In genomic region chr15:41951276-41951675, GRCm38 (mm10) we compare ENCODE assay signal across 8 mouse cellular contexts.
DNase-seq lines count a peak whose midpoint lies in the region; ATAC-seq and TF ChIP-seq lines count a peak whose summit lies in the region.

No protein-coding gene starts in this region.

- H3K36me3 ChIP-seq in forebrain, embryonic 14.5 days (ENCODE audit: control insufficient read depth, insufficient read depth, low read length), result no peaks in the 10 kb centered on the region
- H3K36me3 ChIP-seq in forebrain, embryonic 15.5 days, result no peaks in the 10 kb centered on the region

- intact Hi-C loops in left cerebral cortex, postnatal 4 days (cut with DNase I), result no loop called here

- no peak overlapping the region for H3K4me2 ChIP-seq in forebrain, embryonic 14.5 days (ENCODE audit: low read length)
- no peak overlapping the region for H3K4me2 ChIP-seq in forebrain, embryonic 15.5 days (replicated peaks)

- ATAC-seq in forebrain, embryonic 14.5 days, result no peak
- ATAC-seq in forebrain, embryonic 15.5 days (replicated peaks), result no peak
- ATAC-seq in monocyte, adult 5-6 weeks (replicated peaks; ENCODE audit: insufficient number of reproducible peaks, low FRiP score, low TSS enrichment, poor library complexity, severe bottlenecking), result no peak

- H3K4me3 ChIP-seq in forebrain, embryonic 14.5 days (ENCODE audit: low read depth, low read length), result no peak overlapping the region
- no peak overlapping the region for H3K4me3 ChIP-seq in forebrain, embryonic 15.5 days
- H3K4me3 ChIP-seq in lung, adult 2 months (replicated peaks; ENCODE audit: extremely low read depth, low read depth, low read length), result no peak overlapping the region

- 82% methylated on average over 5 of the region's 5 CpGs for WGBS in forebrain, embryonic 14.5 days
- 83% methylated on average over 5 of the region's 5 CpGs for WGBS in forebrain, embryonic 15.5 days
- 66% methylated on average over 5 of the region's 5 CpGs for WGBS in lung, adult 2 months

- TF ChIP-seq CTCF in lung, adult 2 months (IDR thresholded peaks at IDR 0.05; ENCODE audit: insufficient read depth, low read length), result peak; percentile 41

- H3K9ac ChIP-seq in forebrain, embryonic 14.5 days (ENCODE audit: low read length), result no peak overlapping the region
- no peak overlapping the region for H3K9ac ChIP-seq in forebrain, embryonic 15.5 days (replicated peaks)

- H3K27me3 ChIP-seq in forebrain, embryonic 14.5 days (replicated peaks; ENCODE audit: control insufficient read depth, insufficient read depth, low read length), result no peaks in the 10 kb centered on the region
- H3K27me3 ChIP-seq in forebrain, embryonic 15.5 days, result no peaks in the 10 kb centered on the region

- H3K27ac ChIP-seq in forebrain, embryonic 14.5 days (ENCODE audit: low read depth, low read length), result no peak overlapping the region
- H3K27ac ChIP-seq in forebrain, embryonic 15.5 days (replicated peaks), result no peak overlapping the region

- H3K4me1 ChIP-seq in forebrain, embryonic 14.5 days (ENCODE audit: control insufficient read depth, insufficient read depth, low read length), result no peaks in the 10 kb centered on the region
- H3K4me1 ChIP-seq in forebrain, embryonic 15.5 days, result no peaks in the 10 kb centered on the region
- H3K4me1 ChIP-seq in lung, adult 2 months (ENCODE audit: control insufficient read depth, insufficient read depth, low read length), result no peaks in the 10 kb centered on the region

- TF ChIP-seq POLR2A in lung, adult 2 months (IDR thresholded peaks at IDR 0.05; ENCODE audit: borderline replicate concordance, extremely low read depth, low read depth, low read length), result no peak

- H3K9me3 ChIP-seq in forebrain, embryonic 14.5 days (replicated peaks; ENCODE audit: control insufficient read depth, low read length), result no peaks in the 10 kb centered on the region
- no peaks in the 10 kb centered on the region for H3K9me3 ChIP-seq in forebrain, embryonic 15.5 days

- peak; percentile 16 for DNase-seq in forebrain, embryonic 14.5 days (ENCODE audit: low spot score)
- DNase-seq in lung, adult 2 months, result no peak
- no peak for DNase-seq in lung, postnatal 4 days
- DNase-seq in c-Kit-positive CD71-negative TER-119-negative erythroid progenitor cells, embryonic 14.5 days (ENCODE audit: low read depth), result peak; percentile 7
- peak; percentile 15 for DNase-seq in left cerebral cortex, postnatal 4 days
- no peak for DNase-seq in Muller cell, postnatal 12 days (ENCODE audit: inconsistent ontology term)

Comparison
In these comparisons a context has a peak if more than half of its experiments do, and no peak if none do; other contexts are left out.
1. DNase-seq: peak in forebrain, embryonic 14.5 days (single experiment), c-Kit-positive CD71-negative TER-119-negative erythroid progenitor cells, embryonic 14.5 days (single experiment) and left cerebral cortex, postnatal 4 days (single experiment); none in lung, adult 2 months (single experiment), lung, postnatal 4 days (0 of 2) and Muller cell, postnatal 12 days (single experiment).